Mouse (Mus musculus) cerebellum, postnatal 4 days (tissue): ENCODE measurements at regions not wholly inside any gene's neighbourhood (a gene's known extent, or its start where the extent isn't known, plus 50 kb on each side); places are given as distances from the start of the nearest gene placed in this dataset.

ENCODE experiments used
- DNase-seq, 2 experiments: peaks; one replicate each; pipeline ENCODE4 v3.0.0; 2022; ENCODE audit warnings: low spot score in 2 of 2, mixed read lengths in 1 of 2

- no peak for DNase-seq
These were observed 134.7 kb upstream of the Fstl4 start for GRCm38 (mm10) chr11:52629776-52630175.

- no peak for DNase-seq
These were observed 132.9 kb upstream of the Fstl4 start for GRCm38 (mm10) chr11:52631579-52631978.

- no peak for DNase-seq
These were observed 130.2 kb upstream of the Fstl4 start for GRCm38 (mm10) chr11:52634189-52634588.

- DNase-seq = no peak
These were observed 128.6 kb upstream of the Fstl4 start for GRCm38 (mm10) chr11:52635716-52636389.

GRCm38 (mm10) chr11:52638939-52639338 lies 125.5 kb upstream of the Fstl4 start:
- no peak for DNase-seq

GRCm38 (mm10) chr11:52641725-52642338 lies 122.6 kb upstream of the Fstl4 start:
- no peak for DNase-seq

GRCm38 (mm10) chr11:52644081-52644768 lies 120.2 kb upstream of the Fstl4 start:
- no peak for DNase-seq

- no peak for DNase-seq
These were observed 116.1 kb upstream of the Fstl4 start for GRCm38 (mm10) chr11:52648176-52648839.

- no peak for DNase-seq
These were observed 115.5 kb upstream of the Fstl4 start for GRCm38 (mm10) chr11:52648849-52649400.

- DNase-seq = no peak
These were observed 109.8 kb upstream of the Fstl4 start for GRCm38 (mm10) chr11:52654640-52655039.

- no peak for DNase-seq
These were observed 108.5 kb upstream of the Fstl4 start for GRCm38 (mm10) chr11:52655720-52656474.

- DNase-seq = no peak
These were observed 103.2 kb upstream of the Fstl4 start for GRCm38 (mm10) chr11:52661234-52661633.

GRCm38 (mm10) chr11:52661894-52662593 lies 102.4 kb upstream of the Fstl4 start:
- no peak for DNase-seq

- DNase-seq = no peak
These were observed 99.1 kb upstream of the Fstl4 start for GRCm38 (mm10) chr11:52665343-52665742.

GRCm38 (mm10) chr11:52675022-52675421 lies 89.4 kb upstream of the Fstl4 start:
- DNase-seq = no peak

GRCm38 (mm10) chr11:52678259-52678658 lies 86.2 kb upstream of the Fstl4 start:
- no peak for DNase-seq

- DNase-seq = no peak
These were observed 79.0 kb upstream of the Fstl4 start for GRCm38 (mm10) chr11:52685436-52685835.

GRCm38 (mm10) chr11:52692701-52693100 lies 71.7 kb upstream of the Fstl4 start:
- no peak for DNase-seq

- no peak for DNase-seq
These were observed 62.8 kb upstream of the Fstl4 start for GRCm38 (mm10) chr11:52701682-52702081.

GRCm38 (mm10) chr11:52703391-52703790 lies 61.0 kb upstream of the Fstl4 start:
- no peak for DNase-seq
